Mouse (Mus musculus) neural tube, embryonic 13.5 days (tissue): ENCODE data around the gene Slc2a2. TPM values are rescaled to one million over a fixed set of nuclear protein-coding genes. Genes with fewer than 3 reads are reported as not detected.

Experiments used
- ATAC-seq: fragments of 200-750 bp; cut with Nextera tagmentation; 2 replicates; pipeline ENCODE4 v1.8.0; 2017; ENCODE audit warnings: low read depth, mild to moderate bottlenecking, moderate TSS enrichment, moderate library complexity
- H3K27ac ChIP-seq: fragments of 300-500 bp; sonication (generic); replicated peaks from 2 replicates; pipeline ENCODE4 v1.5.1; 2015; ENCODE audit warnings: moderate library complexity, mild to moderate bottlenecking, inconsistent platforms
- H3K27me3 ChIP-seq: fragments of 300-500 bp; sonication (generic); 2 replicates; pipeline ENCODE4 v1.6.1; 2015; ENCODE audit warnings: mild to moderate bottlenecking, inconsistent platforms
- H3K36me3 ChIP-seq: fragments of 300-500 bp; sonication (generic); 2 replicates; pipeline ENCODE4 v1.6.1; 2015; ENCODE audit warnings: mild to moderate bottlenecking, inconsistent platforms
- H3K4me1 ChIP-seq: fragments of 300-500 bp; sonication (generic); replicated peaks from 2 replicates; pipeline ENCODE4 v1.6.1; 2015; ENCODE audit warnings: inconsistent platforms
- H3K4me2 ChIP-seq: fragments of 300-500 bp; sonication (generic); 2 replicates; pipeline ENCODE4 v1.6.1; 2015; ENCODE audit warnings: inconsistent platforms, mild to moderate bottlenecking, moderate library complexity
- H3K4me3 ChIP-seq: fragments of 300-500 bp; sonication (generic); 2 replicates; pipeline ENCODE4 v1.5.1; 2015; ENCODE audit warnings: mild to moderate bottlenecking, inconsistent platforms
- H3K9ac ChIP-seq: fragments of 300-500 bp; sonication (generic); 2 replicates; pipeline ENCODE4 v1.6.1; 2015; ENCODE audit warnings: moderate library complexity, mild to moderate bottlenecking, inconsistent platforms
- H3K9me3 ChIP-seq: fragments of 300-500 bp; sonication (generic); 2 replicates; pipeline ENCODE4 v1.6.1; 2016; ENCODE audit warnings: inconsistent platforms
- WGBS: fragments of 180-500 bp; shearing (Covaris S2); methylation state at CpG from one replicate; pipeline ENCODE4 v1.1.7; 2015; 5-methylcytosine and 5-hydroxymethylcytosine counted together
- polyA plus RNA-seq: library from polyadenylated mRNA; unstranded; fragments of >200 nt; fragmentation: Nextera tagmentation; extraction: Ambion mirVana; gene quantifications from 2 replicates; pipeline ENCODE4 v1.2.1, GENCODE M21; 2015

The Slc2a2 gene
- 0.15 TPM in 1 of 2 replicates, not detected in the other for polyA plus RNA-seq

GRCm38 (mm10) chr3:28697797-28698196 is at the start of gene Slc2a2:
Gene Slc2a2 (plus strand): TSS chr3:28697903.
- Histone ChIP-seq H3K9ac (no peak within 1 kb of the TSS), H3K27ac (no peak within 1 kb of the TSS), H3K4me3 (no peak within 1 kb of the TSS), H3K4me1 (no peaks in the 10 kb centered on the region), H3K36me3 (no peaks in the 10 kb centered on the region), H3K4me2 (no peak within 1 kb of the TSS), H3K27me3 (no peaks in the 10 kb centered on the region), H3K9me3 (no peaks in the 10 kb centered on the region)
- WGBS: 89% methylated on average over 2 of the region's 2 CpGs
- ATAC-seq: no peak

GRCm38 (mm10) chr3:28652574-28652973 is 45.1 kb upstream of the Slc2a2 start:
- Histone ChIP-seq H3K27me3 (no peaks in the 10 kb centered on the region), H3K4me2 (no peak overlapping the region), H3K4me1 (peaks cover 8% of the 10 kb centered on the region; the same call in 1 of the 2 replicates), H3K9me3 (no peaks in the 10 kb centered on the region), H3K27ac (peak overlapping the region; percentile 43), H3K36me3 (peaks cover 81% of the 10 kb centered on the region), H3K4me3 (no peak overlapping the region), H3K9ac (no peak overlapping the region)
- no peak for ATAC-seq
- WGBS: 53% methylated on average over 3 of the region's 3 CpGs

- WGBS: 47% methylated on average over 3 of the region's 3 CpGs
- H3K9me3 ChIP-seq: no peaks in the 10 kb centered on the region
- peak overlapping the region; percentile 43 for H3K27ac ChIP-seq
- H3K36me3 ChIP-seq: peaks cover 81% of the 10 kb centered on the region
- peak; percentile 72 for ATAC-seq
- no peak overlapping the region for H3K9ac ChIP-seq
- H3K4me1 ChIP-seq: peaks cover 8% of the 10 kb centered on the region; the same call in 1 of the 2 replicates
- no peaks in the 10 kb centered on the region for H3K27me3 ChIP-seq
- H3K4me3 ChIP-seq: no peak overlapping the region
- H3K4me2 ChIP-seq: no peak overlapping the region
Observed at GRCm38 (mm10) chr3:28653043-28653442, 44.7 kb upstream of the Slc2a2 start.

- H3K36me3 ChIP-seq: peaks cover 67% of the 10 kb centered on the region
- H3K9ac ChIP-seq: no peak overlapping the region
- no peak overlapping the region for H3K4me3 ChIP-seq
- ATAC-seq: no peak
- no peak overlapping the region for H3K27ac ChIP-seq
- H3K4me1 ChIP-seq: peaks cover 8% of the 10 kb centered on the region; the same call in 1 of the 2 replicates
- no peaks in the 10 kb centered on the region for H3K9me3 ChIP-seq
- H3K4me2 ChIP-seq: no peak overlapping the region
- H3K27me3 ChIP-seq: no peaks in the 10 kb centered on the region
Observed at GRCm38 (mm10) chr3:28654740-28655139, 43.0 kb upstream of the Slc2a2 start.

- 65% methylated on average over 1 of the region's 1 CpGs for WGBS
- Histone ChIP-seq H3K36me3 (peaks cover 63% of the 10 kb centered on the region), H3K4me1 (no peaks in the 10 kb centered on the region), H3K4me2 (no peak overlapping the region), H3K27me3 (no peaks in the 10 kb centered on the region), H3K9ac (no peak overlapping the region), H3K27ac (no peak overlapping the region), H3K4me3 (no peak overlapping the region), H3K9me3 (no peaks in the 10 kb centered on the region)
- no peak for ATAC-seq
Observed at GRCm38 (mm10) chr3:28658349-28658748, 39.4 kb upstream of the Slc2a2 start.

- no peak overlapping the region for H3K4me3 ChIP-seq
- H3K9ac ChIP-seq: no peak overlapping the region
- 83% methylated on average over 7 of the region's 7 CpGs for WGBS
- no peaks in the 10 kb centered on the region for H3K4me1 ChIP-seq
- no peak for ATAC-seq
- no peaks in the 10 kb centered on the region for H3K27me3 ChIP-seq
- no peak overlapping the region for H3K4me2 ChIP-seq
- H3K27ac ChIP-seq: no peak overlapping the region
- H3K9me3 ChIP-seq: no peaks in the 10 kb centered on the region
- no peaks in the 10 kb centered on the region for H3K36me3 ChIP-seq
Observed at GRCm38 (mm10) chr3:28680851-28681250, 16.9 kb upstream of the Slc2a2 start.

GRCm38 (mm10) chr3:28681866-28682265 is 15.8 kb upstream of the Slc2a2 start:
- Histone ChIP-seq H3K4me2 (no peak overlapping the region), H3K27me3 (no peaks in the 10 kb centered on the region), H3K4me3 (no peak overlapping the region), H3K27ac (no peak overlapping the region), H3K36me3 (no peaks in the 10 kb centered on the region), H3K4me1 (no peaks in the 10 kb centered on the region), H3K9ac (no peak overlapping the region), H3K9me3 (no peaks in the 10 kb centered on the region)
- no peak for ATAC-seq
- 31% methylated on average over 6 of the region's 6 CpGs for WGBS

- no peaks in the 10 kb centered on the region for H3K27me3 ChIP-seq
- no peaks in the 10 kb centered on the region for H3K9me3 ChIP-seq
- no peaks in the 10 kb centered on the region for H3K36me3 ChIP-seq
- no peak overlapping the region for H3K4me3 ChIP-seq
- WGBS: 62% methylated on average over 3 of the region's 3 CpGs
- ATAC-seq: no peak
- H3K27ac ChIP-seq: no peak overlapping the region
- no peak overlapping the region for H3K4me2 ChIP-seq
- no peak overlapping the region for H3K9ac ChIP-seq
- H3K4me1 ChIP-seq: no peaks in the 10 kb centered on the region
Observed at GRCm38 (mm10) chr3:28682411-28682810, 15.3 kb upstream of the Slc2a2 start.

- 83% methylated on average over 2 of the region's 2 CpGs for WGBS
- H3K27me3 ChIP-seq: no peaks in the 10 kb centered on the region
- H3K4me1 ChIP-seq: no peaks in the 10 kb centered on the region
- no peaks in the 10 kb centered on the region for H3K36me3 ChIP-seq
- H3K9me3 ChIP-seq: no peaks in the 10 kb centered on the region
- no peak overlapping the region for H3K9ac ChIP-seq
- ATAC-seq: no peak
- no peak overlapping the region for H3K4me3 ChIP-seq
- H3K4me2 ChIP-seq: no peak overlapping the region
- H3K27ac ChIP-seq: no peak overlapping the region
Observed at GRCm38 (mm10) chr3:28685510-28685909, 12.2 kb upstream of the Slc2a2 start.

GRCm38 (mm10) chr3:28694811-28695210 is 2.9 kb upstream of the Slc2a2 start:
- no peak overlapping the region for H3K27ac ChIP-seq
- H3K36me3 ChIP-seq: no peaks in the 10 kb centered on the region
- no peak overlapping the region for H3K4me3 ChIP-seq
- H3K9ac ChIP-seq: no peak overlapping the region
- H3K27me3 ChIP-seq: no peaks in the 10 kb centered on the region
- no peak for ATAC-seq
- 91% methylated on average over 5 of the region's 5 CpGs for WGBS
- H3K9me3 ChIP-seq: no peaks in the 10 kb centered on the region
- H3K4me1 ChIP-seq: no peaks in the 10 kb centered on the region
- no peak overlapping the region for H3K4me2 ChIP-seq

- no peaks in the 10 kb centered on the region for H3K27me3 ChIP-seq
- WGBS: 86% methylated on average over 13 of the region's 13 CpGs
- H3K9ac ChIP-seq: no peak overlapping the region
- no peak overlapping the region for H3K4me3 ChIP-seq
- no peak overlapping the region for H3K4me2 ChIP-seq
- H3K4me1 ChIP-seq: no peaks in the 10 kb centered on the region
- no peak overlapping the region for H3K27ac ChIP-seq
- H3K9me3 ChIP-seq: no peaks in the 10 kb centered on the region
- H3K36me3 ChIP-seq: no peaks in the 10 kb centered on the region
- ATAC-seq: no peak
Observed at GRCm38 (mm10) chr3:28695608-28696007, 2.1 kb upstream of the Slc2a2 start.

GRCm38 (mm10) chr3:28696162-28696561 is 1.5 kb upstream of the Slc2a2 start:
- Histone ChIP-seq H3K4me3 (no peak overlapping the region), H3K9ac (no peak overlapping the region), H3K36me3 (no peaks in the 10 kb centered on the region), H3K9me3 (no peaks in the 10 kb centered on the region), H3K27ac (no peak overlapping the region), H3K4me1 (no peaks in the 10 kb centered on the region), H3K27me3 (no peaks in the 10 kb centered on the region), H3K4me2 (no peak overlapping the region)
- WGBS: 72% methylated on average over 10 of the region's 10 CpGs
- peak; percentile 61; the same call in 1 of the 2 replicates for ATAC-seq

GRCm38 (mm10) chr3:28699601-28700000 is 1.9 kb downstream of the Slc2a2 start:
- Histone ChIP-seq H3K4me1 (no peaks in the 10 kb centered on the region), H3K9ac (no peak overlapping the region), H3K9me3 (no peaks in the 10 kb centered on the region), H3K4me2 (no peak overlapping the region), H3K27me3 (no peaks in the 10 kb centered on the region), H3K4me3 (no peak overlapping the region), H3K36me3 (no peaks in the 10 kb centered on the region), H3K27ac (no peak overlapping the region)
- 78% methylated on average over 4 of the region's 4 CpGs for WGBS
- ATAC-seq: no peak
